Mouse (Mus musculus): ENCODE data around the gene Neu1. TPM values are rescaled to one million over a fixed set of nuclear protein-coding genes. Genes with fewer than 3 reads are reported as not detected.

Gene Neu1
- total RNA-seq, 2 experiments from 2014 or later, result 14.0 to 14.6 TPM

Other genes with a start within 250 kb of the Neu1 start
- gene C4b, start 187.4 kb upstream of the Neu1 start, total RNA-seq (2021), result 10 to 100 TPM; 17.9 to 21.3 TPM
- not detected for gene Cyp21a1, start 126.7 kb upstream of the Neu1 start, total RNA-seq (2021)
- 10 to 100 TPM; 10.7 to 13.5 TPM for gene Stk19, start 94.3 kb upstream of the Neu1 start, total RNA-seq (2021)
- gene Dxo, start 94.2 kb upstream of the Neu1 start, total RNA-seq (2021), result 10 to 100 TPM; 17.5 to 18.2 TPM
- 10 to 100 TPM; 25.0 to 25.4 TPM for gene Skiv2l, start 81.0 kb upstream of the Neu1 start, total RNA-seq (2021)
- 10 to 100 TPM; 13.1 to 15.5 TPM for gene Nelfe, start 80.9 kb upstream of the Neu1 start, total RNA-seq (2021)
- 1 to 10 TPM; 6.3 to 7.8 TPM for gene Cfb, start 68.7 kb upstream of the Neu1 start, total RNA-seq (2021)
- 1 to 10 TPM; 5.1 to 6.1 TPM for gene Zbtb12, start 51.8 kb upstream of the Neu1 start, total RNA-seq (2021)
- gene Gm20547, start 49.2 kb upstream of the Neu1 start, total RNA-seq (2021), result not detected
- 1 to 10 TPM; 4.3 to 6.0 TPM for gene C2, start 33.0 kb upstream of the Neu1 start, total RNA-seq (2021)
- gene Ehmt2, start 32.8 kb upstream of the Neu1 start, total RNA-seq (2021), result 10 to 100 TPM; 45.2 to 49.4 TPM
- under 1 TPM in 1 of 2 experiments, not detected in 1; 0.17 TPM for gene Slc44a4, start 16.8 kb upstream of the Neu1 start, total RNA-seq (2021)
- gene Hspa1b, start 28.0 kb downstream of the Neu1 start, total RNA-seq (2021), result 1 to 10 TPM; 3.8 to 3.9 TPM
- gene Gm20481, start 38.7 kb downstream of the Neu1 start, total RNA-seq (2021), result not detected
- gene Hspa1a, start 40.9 kb downstream of the Neu1 start, total RNA-seq (2021), result 1 to 10 TPM; 2.3 to 3.3 TPM
- gene Hspa1l, start 41.5 kb downstream of the Neu1 start, total RNA-seq (2021), result 1 to 10 TPM; 2.7 to 4.7 TPM
- gene Lsm2, start 50.6 kb downstream of the Neu1 start, total RNA-seq (2021), result 10 to 100 TPM; 19.2 to 25.0 TPM
- gene Vars, start 69.7 kb downstream of the Neu1 start, total RNA-seq (2021), result 10 to 100 TPM; 24.5 to 26.0 TPM
- 1 to 10 TPM; 5.3 to 5.9 TPM for gene Vwa7, start 85.3 kb downstream of the Neu1 start, total RNA-seq (2021)
- under 1 TPM; 0.34 to 0.48 TPM for gene Sapcd1, start 96.8 kb downstream of the Neu1 start, total RNA-seq (2021)
- 1 to 10 TPM; 1.6 to 2.0 TPM for gene Msh5, start 115.5 kb downstream of the Neu1 start, total RNA-seq (2021)
- gene Clic1, start 118.7 kb downstream of the Neu1 start, total RNA-seq (2021), result 10 to 100 TPM; 61.6 to 72.9 TPM
- 10 to 100 TPM; 49.3 to 50.0 TPM for gene Ddah2, start 127.8 kb downstream of the Neu1 start, total RNA-seq (2021)
- gene Ly6g6c, start 134.1 kb downstream of the Neu1 start, total RNA-seq (2021), result not detected
- gene Mpig6b, start 134.9 kb downstream of the Neu1 start, total RNA-seq (2021), result under 1 TPM; 0.61 to 0.74 TPM
- gene Ly6g6e, start 145.6 kb downstream of the Neu1 start, total RNA-seq (2021), result not detected
- gene Ly6g6d, start 146.8 kb downstream of the Neu1 start, total RNA-seq (2021), result 1 to 10 TPM in 1 of 2 experiments, under 1 TPM in 1; 0.67 to 3.3 TPM
- not detected for gene Ly6g6f, start 154.4 kb downstream of the Neu1 start, total RNA-seq (2021)
- 10 to 100 TPM; 53.7 to 56.7 TPM for gene Abhd16a, start 158.0 kb downstream of the Neu1 start, total RNA-seq (2021)
- not detected for gene Ly6g5c, start 177.0 kb downstream of the Neu1 start, total RNA-seq (2021)
- under 1 TPM in 1 of 2 experiments, not detected in 1; 0.41 TPM for gene Ly6g5b, start 184.2 kb downstream of the Neu1 start, total RNA-seq (2021)
- 1 to 10 TPM; 7.0 to 7.7 TPM for gene Gpank1, start 190.2 kb downstream of the Neu1 start, total RNA-seq (2021)
- gene Csnk2b, start 190.8 kb downstream of the Neu1 start, total RNA-seq (2021), result 100 to 1,000 TPM; 172 to 176 TPM
- gene D17H6S53E, start 195.1 kb downstream of the Neu1 start, total RNA-seq (2021), result 10 to 100 TPM; 28.0 to 29.6 TPM
- gene Apom, start 200.8 kb downstream of the Neu1 start, total RNA-seq (2021), result not detected
- gene Bag6, start 203.9 kb downstream of the Neu1 start, total RNA-seq (2021), result 100 to 1,000 TPM; 237 to 245 TPM
- gene Prrc2a, start 233.6 kb downstream of the Neu1 start, total RNA-seq (2021), result 100 to 1,000 TPM; 148 to 174 TPM
- 1 to 10 TPM; 1.4 to 2.8 TPM for gene Aif1, start 244.8 kb downstream of the Neu1 start, total RNA-seq (2021)